Mouse (Mus musculus) MEL (cell line): ENCODE results near the gene Gpr149. TPM values are rescaled to one million over a fixed set of nuclear protein-coding genes. Genes with fewer than 3 reads are reported as not detected.

Experiments used
- DNase-seq: peaks from one replicate; pipeline ENCODE4 v3.0.0; 2011; ENCODE audit warnings: low read depth, low spot score
- H3K27ac ChIP-seq: 2 replicates; pipeline ENCODE4 v1.5.1; 2012; ENCODE audit warnings: low read depth, mild to moderate bottlenecking, control low read depth, low read length, moderate library complexity; ENCODE audit not compliant: control insufficient read depth
- H3K27me3 ChIP-seq, 2 experiments: fragments of 150-350 bp in 1 of 2; sonication (generic) in 1 of 2; 2 replicates each; pipeline ENCODE4 v1.6.1; 2012; ENCODE audit warnings: low read length in 2 of 2, mild to moderate bottlenecking in 2 of 2, improper control_type of control experiment in 1 of 2, moderate library complexity in 1 of 2; ENCODE audit not compliant: insufficient read depth in 2 of 2, control insufficient read depth in 1 of 2
- H3K36me3 ChIP-seq, 2 experiments: 2 replicates each; pipeline ENCODE4 v1.6.1; 2012 to 2014; ENCODE audit warnings: low read length in 2 of 2, improper control_type of control experiment in 1 of 2, inconsistent platforms in 1 of 2, mild to moderate bottlenecking in 1 of 2; ENCODE audit not compliant: insufficient read depth in 2 of 2, control insufficient read depth in 1 of 2
- H3K4me1 ChIP-seq, 2 experiments: fragments of 150-350 bp in 1 of 2; sonication (generic) in 1 of 2; 2 replicates each; pipeline ENCODE4 v1.6.1; 2012; ENCODE audit warnings: low read length in 2 of 2, improper control_type of control experiment in 1 of 2, mild to moderate bottlenecking in 1 of 2; ENCODE audit not compliant: insufficient read depth in 2 of 2, control insufficient read depth in 1 of 2
- H3K4me3 ChIP-seq, 2 experiments: fragments of 150-350 bp in 1 of 2; sonication (generic) in 1 of 2; 2 replicates each; pipeline ENCODE4 v1.5.1; 2012; ENCODE audit warnings: low read depth in 2 of 2, low read length in 2 of 2, mild to moderate bottlenecking in 2 of 2, moderate library complexity in 2 of 2, control low read depth in 1 of 2, improper control_type of control experiment in 1 of 2; ENCODE audit not compliant: control insufficient read depth in 1 of 2, insufficient read depth in 1 of 2
- H3K79me2 ChIP-seq: 2 replicates; pipeline ENCODE4 v1.6.1; 2012; ENCODE audit warnings: mild to moderate bottlenecking, low read length, moderate library complexity; ENCODE audit not compliant: control insufficient read depth, poor library complexity, insufficient read depth
- H3K9ac ChIP-seq: 2 replicates; pipeline ENCODE4 v1.6.1; 2012; ENCODE audit warnings: low read depth, mild to moderate bottlenecking, control low read depth, low read length, moderate library complexity; ENCODE audit not compliant: control insufficient read depth, poor library complexity, severe bottlenecking
- H3K9me3 ChIP-seq: fragments of 150-350 bp; sonication (generic); replicated peaks from 2 replicates; pipeline ENCODE4 v1.6.1; 2012; ENCODE audit warnings: mild to moderate bottlenecking, low read length, improper control_type of control experiment, moderate library complexity; ENCODE audit not compliant: insufficient read depth
- BHLHE40 ChIP-seq: IDR thresholded peaks from 2 replicates; pipeline ENCODE4 v1.6.1; 2012; ENCODE audit warnings: low read depth, mild to moderate bottlenecking, inconsistent platforms, low read length, improper control_type of control experiment, borderline replicate concordance
- CHD2 ChIP-seq: IDR thresholded peaks from 2 replicates; pipeline ENCODE4 v1.6.1; 2011; ENCODE audit warnings: low read length, improper control_type of control experiment
- E2F4 ChIP-seq: IDR thresholded peaks from 2 replicates; pipeline ENCODE4 v1.6.1; 2011; ENCODE audit warnings: low read depth, low read length, improper control_type of control experiment, borderline replicate concordance
- EP300 ChIP-seq, 2 experiments: IDR thresholded peaks; 2 replicates each; pipeline ENCODE4 v1.6.1; 2011; ENCODE audit warnings: improper control_type of control experiment in 2 of 2, low read length in 2 of 2, low read depth in 1 of 2, mild to moderate bottlenecking in 1 of 2
- GABPA ChIP-seq: IDR thresholded peaks from 2 replicates; pipeline ENCODE4 v1.6.1; 2012; ENCODE audit warnings: low read depth, mild to moderate bottlenecking, inconsistent platforms, low read length, improper control_type of control experiment, moderate library complexity
- GATA1 ChIP-seq: IDR thresholded peaks from 2 replicates; pipeline ENCODE4 v1.6.1; 2011; ENCODE audit warnings: low read depth, low read length, improper control_type of control experiment
- HCFC1 ChIP-seq: IDR thresholded peaks from 2 replicates; pipeline ENCODE4 v1.6.1; 2012; ENCODE audit warnings: low read depth, mild to moderate bottlenecking, inconsistent platforms, low read length, improper control_type of control experiment, moderate library complexity
- MAX ChIP-seq: IDR thresholded peaks from 2 replicates; pipeline ENCODE4 v1.6.1; 2011; ENCODE audit warnings: low read length, improper control_type of control experiment
- MAZ ChIP-seq: IDR thresholded peaks from 2 replicates; pipeline ENCODE4 v1.6.1; 2012; ENCODE audit warnings: low read depth, mild to moderate bottlenecking, inconsistent platforms, low read length, improper control_type of control experiment
- MEF2A ChIP-seq: IDR thresholded peaks from 2 replicates; pipeline ENCODE4 v1.6.1; 2014; ENCODE audit warnings: low read depth, mild to moderate bottlenecking, inconsistent platforms, low read length, improper control_type of control experiment; ENCODE audit not compliant: poor library complexity, insufficient replicate concordance, severe bottlenecking; ENCODE audit errors: extremely low read depth
- MXI1 ChIP-seq: IDR thresholded peaks from 2 replicates; pipeline ENCODE4 v1.6.1; 2011; ENCODE audit warnings: mild to moderate bottlenecking, low read depth, low read length, improper control_type of control experiment
- MYC ChIP-seq: IDR thresholded peaks from 2 replicates; pipeline ENCODE4 v1.6.1; 2011; ENCODE audit warnings: low read depth, mild to moderate bottlenecking, low read length, improper control_type of control experiment, moderate library complexity
- NELFE ChIP-seq: IDR thresholded peaks from 2 replicates; pipeline ENCODE4 v1.6.1; 2011; ENCODE audit warnings: low read depth, low read length, improper control_type of control experiment
- POLR2A ChIP-seq, 2 experiments: IDR thresholded peaks; 2 replicates each; pipeline ENCODE4 v1.6.1; 2011 to 2012; ENCODE audit warnings: low read length in 2 of 2, mild to moderate bottlenecking in 2 of 2, control low read depth in 1 of 2, improper control_type of control experiment in 1 of 2, low read depth in 1 of 2, moderate library complexity in 1 of 2; ENCODE audit not compliant: control insufficient read depth in 1 of 2, insufficient read depth in 1 of 2, poor library complexity in 1 of 2
- POLR2AphosphoS2 ChIP-seq: IDR thresholded peaks from 2 replicates; pipeline ENCODE4 v1.6.1; 2011; ENCODE audit warnings: low read length, improper control_type of control experiment
- UBTF ChIP-seq: IDR thresholded peaks from 2 replicates; pipeline ENCODE4 v1.6.1; 2012; ENCODE audit warnings: low read depth, mild to moderate bottlenecking, inconsistent platforms, low read length, improper control_type of control experiment, moderate library complexity, borderline replicate concordance; ENCODE audit not compliant: insufficient read depth
- USF2 ChIP-seq, 2 experiments: IDR thresholded peaks; 2 replicates each; pipeline ENCODE4 v1.6.1; 2011 to 2012; ENCODE audit warnings: improper control_type of control experiment in 2 of 2, low read length in 2 of 2, borderline replicate concordance in 1 of 2, inconsistent platforms in 1 of 2, low read depth in 1 of 2, mild to moderate bottlenecking in 1 of 2; ENCODE audit not compliant: insufficient read depth in 1 of 2
- ZMIZ1 ChIP-seq: IDR thresholded peaks from 2 replicates; pipeline ENCODE4 v1.6.1; 2012; ENCODE audit warnings: low read depth, mild to moderate bottlenecking, inconsistent platforms, low read length, improper control_type of control experiment, moderate library complexity
- polyA plus RNA-seq, 2 experiments: library from polyadenylated mRNA; stranded (reverse) in 1 of 2; unstranded in 1 of 2; fragments of >175 nt in 1 of 2; fragments of >200 nt in 1 of 2; gene quantifications; 2 replicates each; pipeline versions ENCODE4 v1.2.1 to v1.2.4; 2012; ENCODE audit warnings: low replicate concordance in 2 of 2, low read depth in 1 of 2; ENCODE audit not compliant: insufficient read length in 2 of 2, insufficient read depth in 1 of 2, missing spikeins in 1 of 2
- total RNA-seq: library from RNA; depleted of rRNA; stranded (reverse); fragments of 300-350 nt; gene quantifications from 2 replicates; pipeline ENCODE4 v1.2.3, GENCODE M21; 2012

Gene Gpr149
- total and polyA plus RNA-seq, 3 experiments, result not detected

DNA sequence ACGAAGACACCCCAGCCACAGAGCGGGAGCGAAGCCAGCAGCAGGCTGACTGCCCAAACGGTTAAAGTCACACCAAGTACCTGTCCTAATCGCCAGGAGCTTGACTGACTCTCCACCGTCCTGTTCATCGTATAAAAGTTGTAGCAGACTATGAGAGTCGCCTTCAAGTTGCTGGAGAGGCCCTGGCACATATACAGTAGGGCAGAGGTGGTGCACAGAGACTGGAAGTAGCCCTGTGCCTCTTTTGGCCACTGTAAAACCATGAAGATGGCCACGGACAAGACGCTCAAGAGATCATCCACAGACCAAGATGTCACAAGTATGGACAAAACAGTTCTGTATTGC lies 921 bp downstream of the Gpr149 start:
- TF ChIP-seq POLR2A (IDR thresholded peaks at IDR 0.05; ENCODE audit: control insufficient read depth in 1 of 2, insufficient read depth in 1 of 2, low read depth in 1 of 2, low read length in 2 of 2, poor library complexity in 1 of 2) (no peak), ZMIZ1 (no peak), HCFC1 (no peak), EP300 (IDR thresholded peaks at IDR 0.05; ENCODE audit: low read depth in 1 of 2, low read length in 2 of 2) (no peak), MYC (no peak), BHLHE40 (no peak), GABPA (no peak), MEF2A (no peak), MAZ (no peak)
- Histone ChIP-seq H3K36me3 (no peaks in the 10 kb centered on the region), H3K79me2 (no peaks in the 10 kb centered on the region), H3K4me1 (no peaks in the 10 kb centered on the region), H3K4me3 (no peak overlapping the region), H3K9ac (no peak overlapping the region), H3K27me3 (no peaks in the 10 kb centered on the region), H3K27ac (no peak overlapping the region), H3K9me3 (no peaks in the 10 kb centered on the region)
- DNase-seq, result no peak

DNA sequence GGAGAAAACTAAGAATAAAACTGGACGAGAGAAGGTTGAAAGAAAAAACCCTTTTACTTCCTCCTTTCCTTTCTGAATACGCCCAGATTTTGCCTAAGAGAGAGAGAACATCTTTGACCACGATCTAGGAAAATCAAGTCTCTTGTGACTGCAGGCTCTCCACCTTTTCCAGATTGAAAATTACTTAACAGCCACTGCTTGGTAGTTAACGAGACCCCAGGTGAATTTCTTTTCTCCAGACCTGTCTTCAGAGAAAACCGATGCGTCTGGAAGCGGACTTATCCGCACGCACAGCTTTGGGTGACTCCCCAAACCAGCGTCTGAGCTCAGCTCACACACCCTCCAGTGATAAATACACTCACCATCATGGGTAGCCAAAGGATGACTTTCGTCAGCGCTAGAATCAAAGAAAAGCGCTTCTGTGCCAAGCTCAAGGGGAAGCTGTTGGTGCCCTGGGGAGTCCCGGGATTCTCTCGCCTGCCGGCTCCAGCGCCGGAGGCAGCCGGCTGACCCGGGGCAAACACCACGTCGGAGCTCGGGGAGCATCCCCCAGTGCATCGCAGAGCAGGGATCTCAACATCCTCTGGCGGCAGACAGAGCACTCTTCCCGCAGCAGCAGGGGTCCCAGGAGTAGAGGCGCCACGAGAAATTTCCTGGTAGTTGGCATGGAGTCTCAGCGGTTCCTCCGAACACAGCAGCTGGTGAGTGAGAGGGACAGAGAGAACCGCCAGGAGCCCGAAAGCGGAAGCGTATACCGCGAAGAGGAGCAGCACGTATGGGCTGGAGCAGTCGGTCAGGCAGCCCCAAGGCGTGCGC lies 1.5 kb downstream of the Gpr149 start:
- no peak for DNase-seq
- H3K9ac ChIP-seq, result no peak overlapping the region
- no peaks in the 10 kb centered on the region for H3K27me3 ChIP-seq
- no peak overlapping the region for H3K27ac ChIP-seq
- no peaks in the 10 kb centered on the region for H3K36me3 ChIP-seq
- H3K4me1 ChIP-seq, result no peaks in the 10 kb centered on the region
- no peaks in the 10 kb centered on the region for H3K79me2 ChIP-seq
- no peaks in the 10 kb centered on the region for H3K9me3 ChIP-seq
- no peak overlapping the region for H3K4me3 ChIP-seq
- TF ChIP-seq MAX (no peak), UBTF (no peak), GATA1 (no peak), HCFC1 (no peak), MYC (no peak)

DNA sequence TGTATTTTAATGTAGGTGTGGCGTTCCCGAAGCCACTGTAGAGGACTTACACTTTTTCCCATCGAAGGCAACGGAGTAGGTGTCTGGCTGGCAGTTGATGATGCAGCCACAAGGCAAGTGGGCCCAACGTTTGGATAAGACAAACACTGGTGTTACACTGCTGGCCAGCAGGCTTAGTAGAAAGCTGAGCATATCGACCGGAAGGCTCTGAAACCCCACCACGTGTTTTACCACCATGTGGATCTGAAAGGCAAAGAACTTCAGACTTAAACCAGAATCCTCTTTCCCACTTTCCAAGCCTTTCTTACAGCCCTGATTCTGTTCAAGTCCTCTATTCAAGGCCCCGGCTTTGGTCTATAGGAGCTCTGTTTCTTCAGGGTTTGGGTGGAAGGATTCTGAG lies 2.5 kb downstream of the Gpr149 start:
- H3K9me3 ChIP-seq, result no peaks in the 10 kb centered on the region
- DNase-seq, result no peak
- H3K27ac ChIP-seq, result no peak overlapping the region
- no peak overlapping the region for H3K9ac ChIP-seq
- no peak for TF ChIP-seq USF2 (IDR thresholded peaks at IDR 0.05; ENCODE audit: borderline replicate concordance in 1 of 2, insufficient read depth in 1 of 2, low read depth in 1 of 2, low read length in 2 of 2)
- no peak for TF ChIP-seq NELFE
- TF ChIP-seq MXI1, result no peak
- TF ChIP-seq POLR2AphosphoS2, result no peak
- no peak for TF ChIP-seq E2F4
- TF ChIP-seq MYC, result no peak
- no peak for TF ChIP-seq CHD2
- no peak for TF ChIP-seq UBTF
- TF ChIP-seq, all 39 proteins: peak for 0
- H3K79me2 ChIP-seq, result no peaks in the 10 kb centered on the region
- H3K4me1 ChIP-seq, result no peaks in the 10 kb centered on the region
- no peaks in the 10 kb centered on the region for H3K27me3 ChIP-seq
- no peaks in the 10 kb centered on the region for H3K36me3 ChIP-seq
- H3K4me3 ChIP-seq, result no peak overlapping the region
